Mouse (Mus musculus): Measurements from ENCODE around the gene Krt34. TPM values are rescaled to one million over a fixed set of nuclear protein-coding genes. Genes with fewer than 3 reads are reported as not detected.

Gene Krt34
- not detected in 2 replicates for polyA plus RNA-seq (2012; rRNA removed)

GRCm38 (mm10) chr11:100041454-100041853 lies at the start of gene Krt34:
TSS of gene Krt34 (minus strand) at chr11:100041554.

GRCm38 (mm10) chr11:100087861-100088260 lies 46.5 kb upstream of the Krt34 start, which contains the start of gene Krt32:
TSS of gene Krt32 (minus strand) at chr11:100088226.

GRCm38 (mm10) chr11:100050451-100050850 lies 9.1 kb upstream of the Krt34 start, which contains the start of gene Krt31:
TSS of gene Krt31 (minus strand) at chr11:100050551.

GRCm38 (mm10) chr11:100029768-100030167 lies 11.6 kb downstream of the Krt34 start, which contains the start of gene Krt33b:
TSS of gene Krt33b (minus strand) at chr11:100029868.

GRCm38 (mm10) chr11:100016112-100016511 lies 25.2 kb downstream of the Krt34 start, which contains the start of gene Krt33a:
TSS of gene Krt33a (minus strand) at chr11:100016212.

GRCm38 (mm10) chr11:99993620-99994383 lies 47.6 kb downstream of the Krt34 start, which contains the start of gene Krtap17-1:
TSS of gene Krtap17-1 (minus strand) at chr11:99993994.

Other genes starting within 250 kb of the Krt34 start
- gene Gm11596, start 248.1 kb downstream of the Krt34 start, polyA plus RNA-seq (2012; rRNA removed) = not detected in 2 replicates
- gene Gm11569, start 242.6 kb downstream of the Krt34 start, polyA plus RNA-seq (2012; rRNA removed) = not detected in 2 replicates
- not detected in 2 replicates for gene Gm11554, start 237.1 kb downstream of the Krt34 start, polyA plus RNA-seq (2012; rRNA removed)
- not detected in 2 replicates for gene Krtap4-13, start 231.7 kb downstream of the Krt34 start, polyA plus RNA-seq (2012; rRNA removed)
- not detected in 2 replicates for gene Gm11564, start 225.9 kb downstream of the Krt34 start, polyA plus RNA-seq (2012; rRNA removed)
- gene 2300003K06Rik, start 203.5 kb downstream of the Krt34 start, polyA plus RNA-seq (2012; rRNA removed) = not detected in 2 replicates
- gene Krtap4-16, start 189.9 kb downstream of the Krt34 start, polyA plus RNA-seq (2012; rRNA removed) = not detected in 2 replicates
- gene Gm11568, start 183.6 kb downstream of the Krt34 start, polyA plus RNA-seq (2012; rRNA removed) = not detected in 2 replicates
- gene Gm11559, start 177.1 kb downstream of the Krt34 start, polyA plus RNA-seq (2012; rRNA removed) = not detected in 2 replicates
- gene Krtap9-1, start 168.2 kb downstream of the Krt34 start, polyA plus RNA-seq (2012; rRNA removed) = not detected in 2 replicates
- gene Gm11567, start 162.4 kb downstream of the Krt34 start, polyA plus RNA-seq (2012; rRNA removed) = not detected in 2 replicates
- gene Krtap31-1, start 133.6 kb downstream of the Krt34 start, polyA plus RNA-seq (2012; rRNA removed) = not detected in 2 replicates
- not detected in 2 replicates for gene Gm11565, start 126.8 kb downstream of the Krt34 start, polyA plus RNA-seq (2012; rRNA removed)
- not detected in 2 replicates for gene Krtap31-2, start 105.3 kb downstream of the Krt34 start, polyA plus RNA-seq (2012; rRNA removed)
- not detected in 2 replicates for gene Krtap9-5, start 93.1 kb downstream of the Krt34 start, polyA plus RNA-seq (2012; rRNA removed)
- gene Krtap29-1, start 62.5 kb downstream of the Krt34 start, polyA plus RNA-seq (2012; rRNA removed) = not detected in 2 replicates
- gene Krtap16-1, start 55.0 kb downstream of the Krt34 start, polyA plus RNA-seq (2012; rRNA removed) = not detected in 2 replicates
- gene Krtap17-1, start 47.6 kb downstream of the Krt34 start, polyA plus RNA-seq (2012; rRNA removed) = 0.29 and 0.34 TPM in 2 replicates
- gene Krt33a, start 25.3 kb downstream of the Krt34 start, polyA plus RNA-seq (2012; rRNA removed) = not detected in 2 replicates
- 0.16 TPM in 1 of 2 replicates, not detected in the other for gene Krt33b, start 11.7 kb downstream of the Krt34 start, polyA plus RNA-seq (2012; rRNA removed)
- gene Krt31, start 9.0 kb upstream of the Krt34 start, polyA plus RNA-seq (2012; rRNA removed) = not detected in 2 replicates
- not detected in 2 replicates for gene Krt32, start 46.7 kb upstream of the Krt34 start, polyA plus RNA-seq (2012; rRNA removed)
- gene Krt35, start 54.7 kb upstream of the Krt34 start, polyA plus RNA-seq (2012; rRNA removed) = not detected in 2 replicates
- not detected in 2 replicates for gene Krt36, start 64.1 kb upstream of the Krt34 start, polyA plus RNA-seq (2012; rRNA removed)
- 0.11 TPM in 1 of 2 replicates, not detected in the other for gene Krt13, start 80.0 kb upstream of the Krt34 start, polyA plus RNA-seq (2012; rRNA removed)
- gene Krt15, start 94.4 kb upstream of the Krt34 start, polyA plus RNA-seq (2012; rRNA removed) = 2.6 and 33.5 TPM in 2 replicates
- gene Krt19, start 107.1 kb upstream of the Krt34 start, polyA plus RNA-seq (2012; rRNA removed) = 1.3 and 12.8 TPM in 2 replicates
- gene Krt9, start 151.7 kb upstream of the Krt34 start, polyA plus RNA-seq (2012; rRNA removed) = 0.06 and 0.10 TPM in 2 replicates
- gene Krt14, start 166.0 kb upstream of the Krt34 start, polyA plus RNA-seq (2012; rRNA removed) = 4.5 and 41.4 TPM in 2 replicates
- gene Krt16, start 207.3 kb upstream of the Krt34 start, polyA plus RNA-seq (2012; rRNA removed) = not detected in 2 replicates
- gene Krt17, start 219.5 kb upstream of the Krt34 start, polyA plus RNA-seq (2012; rRNA removed) = 0.59 and 8.2 TPM in 2 replicates
- gene Krt42, start 228.3 kb upstream of the Krt34 start, polyA plus RNA-seq (2012; rRNA removed) = not detected in 2 replicates

Measured in central nervous system, embryonic 14 days (tissue).